Mouse (Mus musculus): Measurements from ENCODE around the gene Anks1. TPM values are rescaled to one million over a fixed set of nuclear protein-coding genes. Genes with fewer than 3 reads are reported as not detected.

Gene Anks1
- polyA plus RNA-seq, 1 experiment from 2014 or later: 16.5 TPM

DNA sequence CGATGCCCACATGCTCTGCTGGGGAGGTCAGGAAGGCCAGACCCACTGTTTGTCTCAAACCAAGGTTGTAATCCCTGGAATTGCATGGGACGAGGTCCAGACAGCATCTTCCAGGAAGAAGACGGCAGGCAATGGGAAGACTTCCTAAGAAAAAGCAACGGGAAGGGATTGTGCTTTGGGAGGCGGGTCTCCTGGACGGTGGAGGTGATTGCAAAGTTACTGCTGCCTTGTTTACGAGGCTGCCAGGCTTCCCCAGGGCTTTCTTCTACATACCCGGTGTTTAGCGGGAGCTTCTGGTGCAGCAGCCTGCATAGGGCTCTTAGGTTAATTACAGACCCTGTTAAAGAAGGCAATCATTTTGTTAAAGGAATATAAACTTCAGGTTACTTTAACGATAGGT, 119.1 kb downstream of the Anks1 start:
- Histone ChIP-seq H3K4me1 (peaks cover 77% of the 10 kb centered on the region), H3K4me3 (no peak overlapping the region), H3K27me3 (no peaks in the 10 kb centered on the region), H3K27ac (no peak overlapping the region; the same call in 1 of the 2 replicates), H3K9me3 (no peaks in the 10 kb centered on the region), H3K9ac (no peak overlapping the region), H3K4me2 (replicated peaks) (no peak overlapping the region), H3K36me3 (peaks cover 10% of the 10 kb centered on the region)
- ATAC-seq (ENCODE audit: low FRiP score, low read depth): no peak
- 23% methylated on average over 10 of the region's 10 CpGs for WGBS

DNA sequence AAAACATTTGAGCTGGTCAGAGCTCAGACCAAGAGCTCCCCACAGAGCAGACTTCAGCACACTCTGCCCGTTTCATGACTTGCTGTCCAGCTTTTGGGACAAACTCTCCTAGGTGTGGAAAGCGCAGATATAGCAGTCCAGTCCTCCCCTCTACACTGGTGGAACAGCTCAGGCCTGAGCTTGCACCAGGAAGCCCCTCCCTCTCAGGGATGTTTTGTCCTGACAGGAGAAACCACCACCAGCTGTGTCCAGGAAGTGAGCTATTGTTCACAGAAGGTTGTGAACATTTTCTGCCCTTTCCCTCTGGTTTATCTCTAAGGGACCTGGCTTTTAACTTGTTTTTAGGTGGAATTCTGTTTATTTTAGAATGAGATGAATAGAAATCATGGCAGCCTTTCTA, 120.2 kb downstream of the Anks1 start:
- ATAC-seq (ENCODE audit: low FRiP score, low read depth): no peak
- H3K9me3 ChIP-seq: no peaks in the 10 kb centered on the region
- no peak overlapping the region for H3K4me2 ChIP-seq (replicated peaks)
- H3K4me3 ChIP-seq: no peak overlapping the region
- peaks cover 10% of the 10 kb centered on the region for H3K36me3 ChIP-seq
- H3K4me1 ChIP-seq: peaks cover 67% of the 10 kb centered on the region
- H3K27ac ChIP-seq: 0 out of 2 replicates have a peak overlapping the region, but pooled peaks have one; percentile 23
- H3K9ac ChIP-seq: no peak overlapping the region
- WGBS: 57% methylated on average over 2 of the region's 2 CpGs
- no peaks in the 10 kb centered on the region for H3K27me3 ChIP-seq

DNA sequence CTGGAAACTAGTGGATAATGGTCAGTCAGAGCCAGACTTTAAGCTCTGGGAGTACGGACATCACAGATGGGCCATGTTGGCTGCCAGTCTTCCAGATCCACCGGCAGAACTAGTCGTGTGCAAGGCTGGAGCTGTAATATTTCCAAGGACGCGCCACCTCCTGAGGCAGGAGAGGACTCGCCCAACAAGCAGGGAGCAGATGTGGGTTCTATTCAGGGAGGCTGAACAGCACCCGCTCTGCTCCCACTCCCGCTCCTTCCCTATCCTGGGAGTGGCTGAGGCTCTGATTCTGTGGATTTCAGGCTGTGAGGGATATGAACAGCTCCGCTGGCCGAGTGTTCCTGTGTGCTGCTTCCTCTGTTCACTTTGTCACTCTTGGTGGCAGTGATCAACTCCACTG, 121.3 kb downstream of the Anks1 start:
- peaks cover 10% of the 10 kb centered on the region for H3K36me3 ChIP-seq
- H3K9ac ChIP-seq: 0 out of 2 replicates have a peak overlapping the region, but pooled peaks have one; percentile 20
- no peaks in the 10 kb centered on the region for H3K27me3 ChIP-seq
- 83% methylated on average over 10 of the region's 10 CpGs for WGBS
- H3K4me2 ChIP-seq (replicated peaks): no peak overlapping the region
- peaks cover 55% of the 10 kb centered on the region for H3K4me1 ChIP-seq
- H3K9me3 ChIP-seq: no peaks in the 10 kb centered on the region
- ATAC-seq (ENCODE audit: low FRiP score, low read depth): no peak
- H3K27ac ChIP-seq: 0 out of 2 replicates have a peak overlapping the region, but pooled peaks have one; percentile 23
- H3K4me3 ChIP-seq: no peak overlapping the region

DNA sequence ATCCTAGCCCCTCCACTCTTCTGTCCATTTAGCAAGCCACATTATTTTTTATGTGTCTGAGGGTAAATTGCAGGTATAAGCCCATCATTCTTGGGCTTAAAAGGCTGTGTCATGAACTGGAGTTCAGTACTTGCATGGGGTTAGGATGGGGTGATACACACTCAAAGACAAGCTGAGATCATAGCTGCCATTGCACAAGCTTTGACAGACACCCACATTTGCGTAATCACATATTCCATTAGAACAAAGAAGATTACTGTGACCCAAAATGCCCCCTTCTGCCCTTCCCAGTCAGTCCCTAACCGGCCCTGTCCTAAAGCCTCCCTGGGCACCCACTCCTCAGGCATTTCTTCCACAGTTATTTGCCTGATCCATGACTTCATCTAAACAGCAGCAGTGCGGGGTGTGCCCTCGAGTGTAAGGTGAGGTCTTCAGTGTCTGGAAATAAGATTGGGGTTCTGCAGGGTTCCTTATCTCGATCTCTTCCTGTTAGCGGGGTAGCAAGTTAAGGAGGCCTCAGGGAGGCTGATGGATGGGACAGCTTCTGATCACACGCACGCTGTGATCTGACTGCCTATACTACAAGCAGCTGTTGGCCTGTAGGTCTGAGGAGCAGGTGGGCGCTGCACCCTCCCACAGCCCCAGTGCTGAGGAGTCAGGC, 122.3 kb downstream of the Anks1 start:
- Histone ChIP-seq H3K9me3 (no peaks in the 10 kb centered on the region), H3K27me3 (no peaks in the 10 kb centered on the region), H3K4me1 (peaks cover 46% of the 10 kb centered on the region), H3K27ac (no peak overlapping the region), H3K4me3 (no peak overlapping the region), H3K9ac (no peak overlapping the region), H3K36me3 (peaks cover 17% of the 10 kb centered on the region), H3K4me2 (replicated peaks) (no peak overlapping the region)
- WGBS: 67% methylated on average over 9 of the region's 9 CpGs
- ATAC-seq (ENCODE audit: low FRiP score, low read depth): no peak

DNA sequence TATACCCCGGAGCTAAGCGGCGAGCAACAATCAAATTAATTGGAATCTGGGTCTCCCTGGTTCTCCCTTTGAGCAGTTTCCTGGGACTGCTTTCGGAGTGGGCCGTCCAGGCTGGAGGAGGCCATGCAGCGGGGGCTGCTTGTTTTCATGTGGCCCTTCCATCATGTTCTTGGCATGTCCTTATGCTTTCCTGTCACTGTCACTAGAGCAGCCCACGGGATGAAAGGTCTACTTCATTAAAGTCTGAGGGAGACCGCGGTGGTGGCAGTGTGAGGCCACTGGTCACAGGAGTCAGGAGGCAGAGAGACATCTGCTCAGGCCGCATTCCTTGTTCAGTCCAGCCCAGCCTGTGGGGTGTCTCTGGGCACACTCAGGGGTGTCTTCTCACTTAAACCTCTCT, 123.1 kb downstream of the Anks1 start:
- Histone ChIP-seq H3K4me3 (no peak overlapping the region), H3K9me3 (no peaks in the 10 kb centered on the region), H3K36me3 (peaks cover 15% of the 10 kb centered on the region), H3K27ac (no peak overlapping the region), H3K4me2 (replicated peaks) (no peak overlapping the region), H3K27me3 (no peaks in the 10 kb centered on the region), H3K9ac (0 out of 2 replicates have a peak overlapping the region, but pooled peaks have one; percentile 14), H3K4me1 (peaks cover 45% of the 10 kb centered on the region)
- ATAC-seq (ENCODE audit: low FRiP score, low read depth): no peak
- 64% methylated on average over 10 of the region's 10 CpGs for WGBS

DNA sequence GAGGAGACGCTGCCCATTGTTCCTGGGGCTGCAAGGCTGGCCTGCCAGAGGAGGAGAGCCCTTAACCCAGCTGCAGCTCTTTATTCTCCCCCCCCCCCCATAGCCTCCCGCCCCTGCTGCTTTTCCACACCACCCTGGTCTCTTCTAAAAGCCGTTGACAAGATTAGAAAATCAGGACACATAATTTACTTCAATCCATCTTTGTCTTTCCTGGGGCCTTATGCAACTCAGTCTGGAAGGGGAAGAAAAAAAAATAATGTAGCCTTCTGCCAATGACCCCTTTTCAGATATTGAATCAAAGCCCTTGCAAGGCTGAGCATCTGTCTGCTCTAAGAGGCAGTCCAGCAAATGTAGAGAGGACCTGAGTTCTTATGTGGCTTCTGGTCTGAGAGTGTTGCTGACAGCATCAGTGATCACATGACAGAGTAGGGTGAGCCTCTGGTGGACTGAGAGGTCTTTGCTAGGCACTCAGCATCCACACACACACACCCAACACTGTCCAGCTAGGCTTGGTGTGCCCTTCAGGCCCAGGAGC, 124.0 kb downstream of the Anks1 start:
- WGBS: 68% methylated on average over 3 of the region's 3 CpGs

DNA sequence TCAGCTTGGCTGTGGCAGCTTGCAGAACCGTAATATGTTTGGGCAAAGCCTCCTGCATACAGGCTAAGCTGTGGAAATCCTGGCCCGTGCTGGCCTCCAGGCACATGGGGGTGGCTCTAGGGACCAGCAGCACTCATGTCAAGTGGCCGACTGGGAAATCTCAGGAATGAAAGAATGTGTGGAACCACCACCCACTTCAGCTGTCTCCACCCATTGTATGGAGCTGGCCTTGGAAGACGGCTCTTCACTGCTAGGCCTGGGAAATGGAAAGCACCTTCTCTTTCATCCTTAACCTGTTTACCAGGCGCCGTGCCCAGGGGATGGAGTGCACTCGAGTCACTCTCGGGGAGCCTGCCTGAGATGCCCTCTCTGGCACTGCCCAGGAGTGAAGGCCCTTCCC, 125.9 kb downstream of the Anks1 start:
- WGBS: 78% methylated on average over 8 of the region's 8 CpGs
- Histone ChIP-seq H3K9ac (no peak overlapping the region), H3K4me1 (peaks cover 26% of the 10 kb centered on the region), H3K27me3 (no peaks in the 10 kb centered on the region), H3K27ac (no peak overlapping the region), H3K36me3 (peaks cover 27% of the 10 kb centered on the region), H3K4me2 (replicated peaks) (no peak overlapping the region), H3K9me3 (no peaks in the 10 kb centered on the region), H3K4me3 (no peak overlapping the region)
- ATAC-seq (ENCODE audit: low FRiP score, low read depth): no peak

More for the DNA sequence above, 124.0 kb downstream of the Anks1 start:
- no peak overlapping the region for H3K4me2 ChIP-seq (replicated peaks)
- no peak overlapping the region for H3K9ac ChIP-seq
- no peaks in the 10 kb centered on the region for H3K9me3 ChIP-seq
- H3K27ac ChIP-seq: no peak overlapping the region
- no peak overlapping the region for H3K4me3 ChIP-seq
- H3K36me3 ChIP-seq: peaks cover 12% of the 10 kb centered on the region
- peaks cover 44% of the 10 kb centered on the region for H3K4me1 ChIP-seq
- H3K27me3 ChIP-seq: no peaks in the 10 kb centered on the region
- ATAC-seq (ENCODE audit: low FRiP score, low read depth): no peak

DNA sequence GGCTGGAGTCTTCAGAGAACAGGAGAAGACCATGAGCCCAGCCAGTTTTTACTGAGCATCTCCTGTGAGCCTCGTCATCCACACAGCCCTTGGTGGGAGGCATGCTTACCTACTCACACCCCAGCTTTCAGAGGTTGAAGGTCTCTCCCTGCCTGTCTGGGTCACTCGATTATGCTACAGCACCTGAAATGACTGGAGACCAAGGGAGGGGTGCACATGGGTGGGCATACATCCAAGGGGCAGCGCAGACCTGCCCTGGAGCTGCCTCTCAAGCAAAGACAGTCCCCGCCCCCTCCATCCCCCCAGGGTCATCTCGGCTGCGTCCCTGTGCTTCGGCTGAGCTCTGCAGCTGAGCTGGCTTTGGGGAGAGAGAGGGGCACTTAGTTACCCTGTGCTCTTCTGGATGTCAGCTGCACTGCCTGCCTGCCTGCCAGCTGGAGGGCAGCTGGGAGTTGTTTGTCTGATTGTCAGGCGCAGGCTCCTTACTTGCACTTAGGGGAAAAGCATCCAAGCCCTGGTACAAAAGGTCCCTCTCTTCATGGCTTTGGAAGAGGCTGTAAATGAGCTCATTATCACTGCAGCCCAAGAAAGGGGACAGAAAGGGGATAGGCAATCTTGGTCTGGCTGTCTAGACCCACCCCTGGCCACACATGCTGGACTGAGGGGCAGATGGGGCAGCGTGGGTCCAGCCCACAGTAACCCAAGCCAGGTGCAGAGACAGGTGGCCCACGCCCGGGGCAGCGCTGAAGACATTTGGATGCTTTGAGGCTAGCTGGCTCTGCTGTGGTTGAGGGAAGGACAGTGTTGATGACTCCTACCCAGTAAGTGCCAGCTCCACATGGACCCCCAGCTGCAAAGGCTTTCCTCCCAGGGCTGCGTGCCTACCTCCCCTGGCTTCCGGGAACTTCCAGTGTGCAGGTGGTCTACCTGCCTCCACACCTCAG, 128.0 kb downstream of the Anks1 start:
- H3K9ac ChIP-seq: no peak overlapping the region

DNA sequence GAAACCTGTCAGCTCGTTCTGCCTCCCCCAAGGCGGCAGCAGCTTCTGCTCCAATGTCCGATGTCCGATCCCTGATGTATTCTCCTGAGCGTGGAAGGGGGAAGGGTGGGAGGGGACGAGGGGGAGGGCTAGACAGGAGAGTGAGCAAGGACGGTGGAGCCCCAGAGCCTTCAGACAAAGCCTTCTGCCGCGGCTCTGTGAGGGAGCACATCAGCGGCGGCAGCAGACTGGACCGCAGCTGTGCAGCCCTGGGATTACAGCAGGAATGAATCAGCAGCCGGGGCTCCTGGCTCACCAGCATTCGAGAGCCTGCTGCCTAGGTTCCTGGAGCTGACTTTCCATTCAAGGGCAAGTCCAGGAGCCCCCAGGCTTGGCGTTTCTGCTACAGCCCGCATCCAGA, 131.5 kb downstream of the Anks1 start:
- H3K36me3 ChIP-seq: peaks cover 54% of the 10 kb centered on the region
- no peak overlapping the region; the same call in 1 of the 2 replicates for H3K4me2 ChIP-seq (replicated peaks)
- H3K9ac ChIP-seq: no peak overlapping the region
- ATAC-seq (ENCODE audit: low FRiP score, low read depth): no peak
- H3K9me3 ChIP-seq: no peaks in the 10 kb centered on the region
- no peak overlapping the region for H3K4me3 ChIP-seq
- peak overlapping the region; percentile 22; the same call in 1 of the 2 replicates for H3K27ac ChIP-seq
- no peaks in the 10 kb centered on the region for H3K27me3 ChIP-seq
- H3K4me1 ChIP-seq: peaks cover 36% of the 10 kb centered on the region
- 46% methylated on average over 16 of the region's 16 CpGs for WGBS

More for the DNA sequence above, 128.0 kb downstream of the Anks1 start:
- peak; percentile 65 for ATAC-seq (ENCODE audit: low FRiP score, low read depth)
- Histone ChIP-seq H3K4me3 (no peak overlapping the region), H3K4me2 (replicated peaks) (no peak overlapping the region), H3K36me3 (peaks cover 40% of the 10 kb centered on the region), H3K9me3 (no peaks in the 10 kb centered on the region), H3K27ac (no peak overlapping the region), H3K27me3 (no peaks in the 10 kb centered on the region), H3K4me1 (peaks cover 32% of the 10 kb centered on the region)
- WGBS: 59% methylated on average over 14 of the region's 14 CpGs

DNA sequence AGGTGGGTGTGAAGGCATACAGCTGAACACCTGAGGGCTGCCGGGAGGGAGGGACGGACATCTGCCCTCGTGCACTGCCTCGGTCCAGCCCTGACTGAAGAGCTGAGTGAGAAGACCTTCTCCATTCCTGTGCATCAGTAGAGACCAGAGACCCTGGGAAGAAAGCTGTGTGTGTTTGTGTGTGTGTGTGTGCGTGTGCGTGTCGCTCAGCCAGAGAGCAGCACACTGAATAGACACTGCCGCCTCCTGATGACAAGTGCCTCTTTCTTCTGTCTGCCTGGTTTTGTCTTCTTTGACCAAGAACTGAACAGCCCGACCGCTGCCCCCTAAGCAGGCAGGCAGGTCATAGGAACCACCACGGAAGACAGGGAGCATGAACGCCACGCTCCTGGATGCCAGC, 132.2 kb downstream of the Anks1 start:
- peaks cover 54% of the 10 kb centered on the region for H3K36me3 ChIP-seq
- 95% methylated on average over 13 of the region's 13 CpGs for WGBS
- H3K9me3 ChIP-seq: no peaks in the 10 kb centered on the region
- H3K4me1 ChIP-seq: peaks cover 36% of the 10 kb centered on the region
- H3K9ac ChIP-seq: no peak overlapping the region
- no peak overlapping the region; the same call in 1 of the 2 replicates for H3K4me2 ChIP-seq (replicated peaks)
- no peak overlapping the region for H3K4me3 ChIP-seq
- H3K27ac ChIP-seq: no peak overlapping the region
- no peak for ATAC-seq (ENCODE audit: low FRiP score, low read depth)
- no peaks in the 10 kb centered on the region for H3K27me3 ChIP-seq

DNA sequence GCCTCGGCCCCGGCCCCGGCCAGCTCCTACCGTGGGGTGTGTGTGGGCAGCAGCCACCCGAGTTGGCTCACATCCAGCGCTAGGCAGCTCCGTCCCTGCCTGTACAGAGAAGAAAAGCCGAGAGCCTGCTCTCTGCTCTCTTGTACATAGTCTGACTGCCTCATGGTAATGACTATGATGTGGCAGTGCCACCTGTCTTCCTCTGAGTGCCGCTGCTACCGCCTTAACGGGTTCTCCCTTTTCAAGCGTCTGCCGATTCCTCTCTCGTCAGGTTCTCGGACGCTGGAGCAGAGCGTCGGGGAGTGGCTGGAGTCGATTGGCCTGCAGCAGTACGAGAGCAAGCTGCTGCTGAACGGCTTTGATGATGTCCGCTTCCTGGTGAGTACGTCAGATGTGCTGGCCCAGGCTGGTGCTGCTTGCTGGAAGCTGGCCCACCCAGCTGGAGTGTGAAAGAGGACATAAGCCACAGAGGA, 133.2 kb downstream of the Anks1 start:
- H3K4me2 ChIP-seq (replicated peaks): 0 out of 2 replicates have a peak overlapping the region, but pooled peaks have one; percentile 3
- H3K27me3 ChIP-seq: no peaks in the 10 kb centered on the region
- peaks cover 27% of the 10 kb centered on the region for H3K4me1 ChIP-seq
- ATAC-seq (ENCODE audit: low FRiP score, low read depth): peak; percentile 66
- H3K9ac ChIP-seq: no peak overlapping the region
- H3K36me3 ChIP-seq: peaks cover 64% of the 10 kb centered on the region
- no peak overlapping the region for H3K4me3 ChIP-seq
- H3K9me3 ChIP-seq: no peaks in the 10 kb centered on the region
- 52% methylated on average over 23 of the region's 23 CpGs for WGBS
- H3K27ac ChIP-seq: no peak overlapping the region; the same call in 1 of the 2 replicates

DNA sequence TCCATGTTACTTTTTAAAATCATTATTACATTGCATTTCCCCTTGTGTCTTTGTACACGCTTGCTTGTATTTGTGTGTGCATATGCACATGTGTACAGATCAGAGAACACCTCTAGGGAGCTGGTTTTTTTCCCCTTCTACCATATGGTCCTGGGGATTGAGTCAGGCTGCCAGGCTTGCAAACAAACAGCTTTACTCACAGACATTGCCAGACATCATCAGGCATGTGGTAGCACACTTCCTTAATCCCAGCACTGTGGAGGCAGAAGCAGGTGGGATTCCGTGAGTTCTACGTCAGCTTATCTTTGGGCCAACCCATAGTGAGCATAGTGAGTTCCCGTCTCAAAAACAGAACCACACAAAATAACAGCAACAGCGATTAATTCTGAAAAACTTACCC, 137.9 kb downstream of the Anks1 start:
- ATAC-seq (ENCODE audit: low FRiP score, low read depth): no peak
- no peak overlapping the region for H3K4me3 ChIP-seq
- H3K4me2 ChIP-seq (replicated peaks): no peak overlapping the region
- 94% methylated on average over 5 of the region's 5 CpGs for WGBS
- no peaks in the 10 kb centered on the region for H3K9me3 ChIP-seq
- H3K4me1 ChIP-seq: peaks cover 11% of the 10 kb centered on the region; the same call in 1 of the 2 replicates
- H3K27ac ChIP-seq: no peak overlapping the region
- H3K36me3 ChIP-seq: peaks cover 72% of the 10 kb centered on the region
- H3K9ac ChIP-seq: no peak overlapping the region
- H3K27me3 ChIP-seq: no peaks in the 10 kb centered on the region

All from limb, embryonic 13.5 days (tissue).